Mouse (Mus musculus): Measurements from ENCODE around the gene Selplg.

DNA sequence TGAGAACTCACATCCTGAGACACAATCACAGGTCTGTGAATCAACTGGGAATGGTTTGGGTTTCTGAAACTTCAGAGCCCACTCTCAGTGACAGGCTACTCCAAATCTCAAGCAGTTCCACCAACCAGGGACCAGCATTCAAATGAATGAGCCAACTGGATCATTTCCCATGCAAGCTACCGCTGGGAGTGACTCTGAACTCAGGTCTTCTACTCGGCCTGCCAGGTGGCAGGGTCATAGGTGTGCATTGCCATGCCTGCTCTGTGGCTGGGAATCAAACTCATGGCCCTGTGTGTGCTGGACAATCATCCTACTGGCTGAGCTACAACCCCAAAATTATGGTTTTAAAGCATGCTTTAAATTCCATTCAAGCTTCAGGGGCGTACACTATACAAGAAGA lies 45.1 kb upstream of the Selplg start:
- TF ChIP-seq CTCF (IDR thresholded peaks at IDR 0.05; ENCODE audit: extremely low read depth, insufficient read depth, insufficient read length, insufficient replicate concordance): no peak
- no peak for TF ChIP-seq POLR2A (IDR thresholded peaks at IDR 0.05; ENCODE audit: low read depth, low read length)

Data from spleen, adult 2 months (tissue).